Mouse (Mus musculus) limb, embryonic 14.5 days (tissue): ENCODE measurements around the gene Arrdc1. TPM values are rescaled to one million over a fixed set of nuclear protein-coding genes. Genes with fewer than 3 reads are reported as not detected.

Source experiments
- ATAC-seq: fragments of 200-750 bp; cut with Nextera tagmentation; 2 replicates; pipeline ENCODE4 v1.8.0; 2017; ENCODE audit warnings: low read depth, moderate number of reproducible peaks, moderate TSS enrichment; ENCODE audit not compliant: low FRiP score
- DNase-seq: peaks from one replicate; pipeline ENCODE4 v3.0.0-alpha.2; 2015; ENCODE audit warnings: low spot score
- H3K27ac ChIP-seq: fragments of 300-500 bp; sonication (generic); replicated peaks from 2 replicates; pipeline ENCODE4 v1.5.1; 2014; ENCODE audit warnings: low read depth, mild to moderate bottlenecking, low read length, moderate library complexity, mixed read lengths
- H3K27me3 ChIP-seq: fragments of 300-500 bp; sonication (generic); 2 replicates; pipeline ENCODE4 v1.6.1; 2014; ENCODE audit warnings: low read length, mixed read lengths; ENCODE audit not compliant: control insufficient read depth, insufficient read depth
- H3K36me3 ChIP-seq: fragments of 300-500 bp; sonication (generic); 2 replicates; pipeline ENCODE4 v1.6.1; 2014; ENCODE audit warnings: mild to moderate bottlenecking, low read length, moderate library complexity, mixed read lengths; ENCODE audit not compliant: control insufficient read depth, insufficient read depth
- H3K4me1 ChIP-seq: fragments of 300-500 bp; sonication (generic); 2 replicates; pipeline ENCODE4 v1.6.1; 2014; ENCODE audit warnings: antibody characterized with exemption, low read length, mixed read lengths; ENCODE audit not compliant: control insufficient read depth, insufficient read depth
- H3K4me2 ChIP-seq: fragments of 300-500 bp; sonication (generic); replicated peaks from 2 replicates; pipeline ENCODE4 v1.6.1; 2014; ENCODE audit warnings: low read depth, mild to moderate bottlenecking, low read length, moderate library complexity; ENCODE audit not compliant: severe bottlenecking
- H3K4me3 ChIP-seq: fragments of 300-500 bp; sonication (generic); replicated peaks from 2 replicates; pipeline ENCODE4 v1.5.1; 2014; ENCODE audit warnings: low read length
- H3K9ac ChIP-seq: fragments of 300-500 bp; sonication (generic); 2 replicates; pipeline ENCODE4 v1.6.1; 2014; ENCODE audit warnings: mild to moderate bottlenecking, low read depth, low read length, moderate library complexity; ENCODE audit not compliant: severe bottlenecking
- H3K9me3 ChIP-seq: fragments of 300-500 bp; sonication (generic); 2 replicates; pipeline ENCODE4 v1.6.1; 2016; ENCODE audit warnings: low read length; ENCODE audit not compliant: control insufficient read depth
- POLR2A ChIP-seq: fragments of 200-500 bp; IDR thresholded peaks from 2 replicates; pipeline ENCODE4 v1.8.0; 2012; ENCODE audit warnings: inconsistent platforms, mild to moderate bottlenecking, moderate library complexity, borderline replicate concordance; ENCODE audit not compliant: insufficient read depth, insufficient read length; ENCODE audit errors: extremely low read depth
- WGBS: fragments of 180-500 bp; shearing (Covaris S2); extraction: QIAGEN DNeasy Blood & Tissue Kit; methylation state at CpG from one replicate; pipeline ENCODE4 v1.1.7; 2014; 5-methylcytosine and 5-hydroxymethylcytosine counted together
- polyA plus RNA-seq, 2 experiments: library from polyadenylated mRNA; depleted of rRNA in 1 of 2; stranded (reverse) in 1 of 2; unstranded in 1 of 2; fragments of >200 nt; fragmentation: Nextera tagmentation in 1 of 2; extraction: Ambion mirVana in 1 of 2; gene quantifications; 2 replicates each; pipeline versions ENCODE4 v1.2.1 to v1.2.3; 2012 to 2014

Arrdc1 gene
- polyA plus RNA-seq, 2 experiments = 34.1 to 65.0 TPM

DNA sequence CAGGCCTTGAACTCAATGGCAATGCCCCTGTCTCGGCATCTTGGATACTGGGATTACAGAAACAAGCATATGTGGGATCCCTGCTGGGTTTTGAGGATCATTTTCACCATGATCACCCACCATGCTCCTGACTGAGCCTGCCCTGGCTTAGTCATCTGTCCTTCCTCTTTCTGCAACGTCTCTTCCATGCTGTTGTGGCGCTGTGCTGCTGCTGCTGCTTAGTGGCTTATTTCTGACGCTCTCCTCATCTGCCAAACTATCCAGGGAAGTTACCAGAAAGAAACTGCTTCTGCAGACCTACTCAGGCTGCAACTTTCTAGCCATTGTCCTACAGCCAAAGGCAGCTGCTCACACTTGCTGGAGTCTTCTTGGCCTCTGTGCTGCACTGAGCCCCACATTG lies 35.3 kb upstream of the Arrdc1 start:
- ATAC-seq = no peak
- no peak overlapping the region for H3K27ac ChIP-seq
- H3K27me3 ChIP-seq = no peaks in the 10 kb centered on the region
- peaks cover 7% of the 10 kb centered on the region for H3K4me1 ChIP-seq
- no peak for TF ChIP-seq POLR2A
- H3K4me3 ChIP-seq = no peak overlapping the region
- no peak for DNase-seq
- no peak overlapping the region for H3K9ac ChIP-seq
- peaks cover 61% of the 10 kb centered on the region for H3K36me3 ChIP-seq
- WGBS = 88% methylated on average over 4 of the region's 4 CpGs
- H3K4me2 ChIP-seq = no peak overlapping the region
- no peaks in the 10 kb centered on the region for H3K9me3 ChIP-seq

DNA sequence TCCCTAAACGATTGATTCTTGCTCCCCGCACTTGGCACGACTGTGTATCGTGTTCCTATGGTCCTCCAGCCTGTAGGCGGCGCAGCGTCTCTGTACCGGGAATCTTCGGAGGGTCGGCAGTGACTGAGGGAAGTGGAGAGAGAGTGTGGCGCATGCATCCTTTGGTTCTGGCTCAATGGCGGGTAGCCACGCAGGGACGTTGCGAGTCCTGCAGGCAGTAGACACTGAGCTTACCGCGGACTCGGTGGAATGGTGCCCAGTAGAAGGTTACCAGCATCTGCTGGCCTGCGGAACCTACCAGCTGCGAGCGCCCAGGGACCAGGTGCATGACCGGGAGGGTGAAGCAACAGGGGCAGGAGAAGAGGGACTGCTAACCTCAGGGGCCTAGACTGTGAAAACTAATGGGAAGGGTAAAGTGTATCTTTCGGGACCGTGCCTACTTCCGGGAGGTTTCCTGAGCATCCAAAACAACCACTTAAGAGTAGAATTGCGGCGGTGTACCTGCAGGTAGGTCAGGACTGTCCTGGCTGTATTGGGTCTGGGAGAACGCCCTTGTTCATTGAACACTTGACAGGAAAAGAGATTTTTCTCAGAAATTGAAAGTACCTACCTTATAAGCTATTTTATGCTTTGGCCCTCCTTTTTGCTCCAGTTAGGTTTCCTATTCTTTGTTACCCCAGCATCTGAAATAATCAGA lies 27.4 kb upstream of the Arrdc1 start, which contains the start of gene Dph7:
Gene Dph7, plus strand, starts transcription at position 97 of the 697 bp plus-strand sequence.
- ATAC-seq (peak; percentile 91), DNase-seq (peak; percentile 88)
- no peaks in the 10 kb centered on the region for H3K27me3 ChIP-seq
- H3K4me3 ChIP-seq = peak within 1 kb of the TSS; percentile 79
- no peaks in the 10 kb centered on the region for H3K9me3 ChIP-seq
- no peak within 1 kb of the TSS for H3K27ac ChIP-seq
- peak; percentile 68; the same call in 1 of the 2 replicates for TF ChIP-seq POLR2A
- peaks cover 44% of the 10 kb centered on the region for H3K36me3 ChIP-seq
- H3K9ac ChIP-seq = peak within 1 kb of the TSS; percentile 88
- no peaks in the 10 kb centered on the region; the same call in 1 of the 2 replicates for H3K4me1 ChIP-seq
- peak within 1 kb of the TSS; percentile 51 for H3K4me2 ChIP-seq
- under 1% methylated on average over 28 of the region's 28 CpGs for WGBS

DNA sequence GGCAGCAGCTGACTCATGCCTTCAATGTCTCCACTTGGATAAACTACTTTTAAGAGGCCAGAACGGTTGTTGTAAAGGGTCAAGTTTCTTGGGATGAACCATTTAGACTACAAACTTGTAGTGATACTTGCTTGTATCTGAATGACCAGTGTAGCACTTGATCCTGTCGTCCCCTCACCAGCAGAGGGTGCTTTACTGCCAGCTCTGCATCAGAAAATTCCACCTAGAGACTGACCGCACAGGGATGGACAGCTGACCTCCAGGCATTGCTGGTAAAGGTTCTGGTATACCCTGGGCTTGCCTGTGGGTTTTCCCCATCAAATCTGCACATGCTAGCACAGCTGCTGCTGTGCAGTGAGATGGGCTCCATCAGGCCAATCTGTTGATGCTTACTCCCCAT lies 25.9 kb upstream of the Arrdc1 start:
- H3K4me1 ChIP-seq = no peaks in the 10 kb centered on the region; the same call in 1 of the 2 replicates
- peaks cover 50% of the 10 kb centered on the region for H3K36me3 ChIP-seq
- 38% methylated on average over 3 of the region's 3 CpGs for WGBS
- no peak for TF ChIP-seq POLR2A
- ATAC-seq = no peak
- H3K9me3 ChIP-seq = no peaks in the 10 kb centered on the region
- no peak for DNase-seq
- H3K4me3 ChIP-seq = no peak overlapping the region
- no peak overlapping the region for H3K27ac ChIP-seq
- no peaks in the 10 kb centered on the region for H3K27me3 ChIP-seq
- no peak overlapping the region for H3K4me2 ChIP-seq
- H3K9ac ChIP-seq = no peak overlapping the region

DNA sequence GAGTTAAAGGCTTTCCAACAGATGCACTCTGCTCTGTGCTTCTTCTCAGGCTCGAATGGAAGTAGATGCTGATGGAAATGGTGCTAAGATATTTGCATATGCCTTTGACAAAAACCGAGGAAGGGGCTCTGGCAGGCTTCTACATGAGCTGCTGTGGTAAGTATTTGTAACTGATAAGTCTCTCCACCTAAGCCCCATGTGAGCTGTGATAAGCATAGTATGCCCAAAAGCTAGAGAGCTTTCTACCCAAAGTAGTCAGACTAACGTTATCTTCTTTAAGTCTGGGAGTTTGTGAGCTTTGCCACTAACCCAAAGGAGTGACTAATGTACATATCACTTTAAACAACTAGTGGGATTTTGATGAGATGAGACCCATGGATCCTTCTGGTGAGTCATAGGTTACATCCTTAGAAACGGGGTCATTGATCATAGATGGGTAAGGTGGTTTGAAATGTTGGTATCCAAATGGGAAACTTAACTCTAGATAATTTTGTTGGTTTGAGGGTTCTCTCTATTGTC lies 17.5 kb upstream of the Arrdc1 start:
- H3K27me3 ChIP-seq = no peaks in the 10 kb centered on the region
- WGBS = 89% methylated on average over 4 of the region's 4 CpGs
- peaks cover 9% of the 10 kb centered on the region for H3K4me1 ChIP-seq
- no peak overlapping the region for H3K4me2 ChIP-seq
- H3K4me3 ChIP-seq = no peak overlapping the region
- no peak overlapping the region for H3K27ac ChIP-seq
- no peak for TF ChIP-seq POLR2A
- no peak overlapping the region for H3K9ac ChIP-seq
- ATAC-seq (no peak), DNase-seq (no peak)
- peaks cover 62% of the 10 kb centered on the region for H3K36me3 ChIP-seq
- H3K9me3 ChIP-seq = no peaks in the 10 kb centered on the region

DNA sequence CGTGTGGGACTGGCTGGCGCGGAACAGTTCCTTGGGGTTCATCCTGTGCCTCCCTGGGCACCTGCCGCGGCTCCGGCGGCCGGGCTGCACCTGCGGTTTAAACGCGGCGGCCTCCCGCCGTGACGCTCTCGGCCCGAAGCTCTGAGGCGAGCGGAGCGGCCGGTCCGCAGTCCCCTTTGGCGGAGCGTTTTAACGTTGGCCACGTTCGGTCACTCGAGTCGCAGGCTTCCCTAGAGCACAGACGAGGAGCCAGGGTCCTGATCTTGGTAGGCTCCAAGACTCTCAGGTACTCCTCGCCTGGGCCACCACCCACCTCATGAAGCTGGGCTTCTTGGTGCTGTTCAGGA lies 15.1 kb upstream of the Arrdc1 start:
- TF ChIP-seq POLR2A = no peak
- Histone ChIP-seq H3K4me1 (peaks cover 9% of the 10 kb centered on the region), H3K4me3 (peak overlapping the region; percentile 95), H3K9ac (peak overlapping the region; percentile 90), H3K4me2 (peak overlapping the region; percentile 70), H3K9me3 (no peaks in the 10 kb centered on the region), H3K27me3 (no peaks in the 10 kb centered on the region), H3K27ac (0 out of 2 replicates have a peak overlapping the region, but pooled peaks have one; percentile 26), H3K36me3 (peaks cover 39% of the 10 kb centered on the region)
- DNase-seq (no peak), ATAC-seq (no peak)
- WGBS = under 1% methylated on average over 22 of the region's 31 CpGs
